Mouse (Mus musculus) CH12.LX (cell line): ENCODE measurements around the gene Sertad4.

Experiments used
- CHD2 ChIP-seq: IDR thresholded peaks from 2 replicates; pipeline ENCODE4 v1.6.1; 2011; ENCODE audit warnings: low read length, improper control_type of control experiment
- E2F4 ChIP-seq: IDR thresholded peaks from 2 replicates; pipeline ENCODE4 v1.6.1; 2011; ENCODE audit warnings: low read depth, low read length, improper control_type of control experiment; ENCODE audit not compliant: insufficient replicate concordance
- ELF1 ChIP-seq: IDR thresholded peaks from 2 replicates; pipeline ENCODE4 v1.6.1; 2014; ENCODE audit warnings: low read depth, mild to moderate bottlenecking, inconsistent platforms, low read length, improper control_type of control experiment
- EP300 ChIP-seq: IDR thresholded peaks from 2 replicates; pipeline ENCODE4 v1.6.1; 2011; ENCODE audit warnings: low read length, improper control_type of control experiment
- MYC ChIP-seq: IDR thresholded peaks from 2 replicates; pipeline ENCODE4 v1.6.1; 2011; ENCODE audit warnings: low read depth, mild to moderate bottlenecking, improper control_type of control experiment, low read length
- NELFE ChIP-seq: IDR thresholded peaks from 2 replicates; pipeline ENCODE4 v1.6.1; 2011; ENCODE audit warnings: low read depth, low read length, improper control_type of control experiment
- POLR2A ChIP-seq: IDR thresholded peaks from 2 replicates; pipeline ENCODE4 v1.6.1; 2011; ENCODE audit warnings: low read depth, mild to moderate bottlenecking, improper control_type of control experiment, low read length
- POLR2AphosphoS2 ChIP-seq: IDR thresholded peaks from 2 replicates; pipeline ENCODE4 v1.6.1; 2011; ENCODE audit warnings: low read depth, low read length, improper control_type of control experiment
- TBP ChIP-seq: conservative IDR thresholded peaks from 2 replicates; pipeline ENCODE4 v1.6.1; 2011; ENCODE audit warnings: low read depth, low read length, improper control_type of control experiment
- USF2 ChIP-seq: conservative IDR thresholded peaks from 2 replicates; pipeline ENCODE4 v1.6.1; 2011; ENCODE audit warnings: low read depth, low read length, improper control_type of control experiment
- ZKSCAN1 ChIP-seq: IDR thresholded peaks from 2 replicates; pipeline ENCODE4 v1.6.1; 2012; ENCODE audit warnings: low read depth, inconsistent platforms, low read length, improper control_type of control experiment, borderline replicate concordance

DNA sequence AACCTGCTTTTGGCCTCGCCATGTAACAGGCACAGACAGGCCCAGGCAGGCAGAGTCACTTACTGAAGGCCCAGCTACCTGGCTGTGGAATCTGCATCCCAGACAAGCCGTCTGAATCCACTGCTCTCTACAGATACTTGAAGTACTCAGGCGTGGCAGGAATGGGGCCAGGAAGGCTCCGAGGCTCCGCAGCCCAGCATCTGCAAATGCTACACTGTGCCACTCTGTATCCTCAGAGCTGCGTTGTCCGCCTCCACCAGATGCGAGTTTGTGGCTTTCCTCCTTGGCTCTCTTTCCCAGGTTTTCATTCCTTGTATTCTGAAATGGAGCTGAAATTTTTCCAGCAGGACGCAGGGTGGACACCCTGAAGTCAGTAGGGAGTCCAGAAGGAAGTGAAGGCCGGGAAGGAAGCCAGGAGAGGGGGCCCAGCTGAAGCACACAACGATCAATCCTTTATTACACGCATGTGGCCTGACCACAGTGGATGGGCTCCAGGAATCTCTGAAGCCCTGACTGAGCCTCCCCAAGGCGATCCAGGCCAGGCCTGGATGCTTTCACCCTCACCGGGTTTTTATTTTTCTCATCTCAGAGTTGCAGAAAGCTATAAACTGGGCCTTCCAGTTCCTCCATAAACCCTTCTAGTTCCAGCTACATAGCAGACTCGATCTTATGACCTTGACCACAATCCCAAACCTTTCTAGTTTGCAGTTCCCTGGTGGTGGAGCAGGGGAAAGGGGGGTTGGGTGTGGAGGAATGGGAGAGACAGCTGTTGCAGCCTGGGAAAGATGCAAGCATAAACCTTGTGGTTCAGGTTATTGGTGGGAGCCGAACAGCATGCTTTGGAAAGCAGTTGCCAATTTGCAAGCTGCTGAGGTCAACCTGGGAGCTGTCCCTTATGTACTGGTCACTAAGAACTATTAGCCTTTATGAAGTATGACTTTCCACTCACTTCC lies 57.1 kb downstream of the Sertad4 start:
- TF ChIP-seq MYC, result no peak
- TF ChIP-seq E2F4, result no peak
- no peak for TF ChIP-seq POLR2A
- TF ChIP-seq USF2, result no peak
- no peak for TF ChIP-seq EP300
- TF ChIP-seq ZKSCAN1, result no peak
- no peak for TF ChIP-seq ELF1
- TF ChIP-seq TBP, result no peak
- TF ChIP-seq NELFE, result no peak
- TF ChIP-seq POLR2AphosphoS2, result no peak
- TF ChIP-seq CHD2, result no peak
